Mouse (Mus musculus): ENCODE data around the gene Impg2. TPM values are rescaled to one million over a fixed set of nuclear protein-coding genes. Genes with fewer than 3 reads are reported as not detected.

The Impg2 gene
- 0.17 and 0.19 TPM in 2 replicates for polyA plus RNA-seq (2012; rRNA removed)

DNA sequence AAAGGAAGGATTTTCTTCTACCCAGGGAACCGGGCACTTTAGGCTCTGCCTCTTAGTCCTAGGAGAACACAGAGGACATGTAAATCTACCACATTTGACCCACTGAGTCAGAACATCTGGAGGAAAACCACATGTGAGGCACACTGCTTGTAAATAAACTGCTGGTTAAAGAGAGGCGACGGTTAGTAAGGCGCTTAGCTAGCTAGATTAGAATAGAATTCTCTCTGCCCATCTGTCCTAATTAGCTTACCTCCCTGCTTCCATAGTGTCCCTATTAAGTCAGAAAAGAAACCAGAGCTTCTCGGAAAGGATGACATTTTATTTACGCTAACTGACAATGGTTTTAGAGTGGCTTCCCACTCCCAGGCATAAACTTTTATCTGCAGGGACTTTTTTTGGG lies at the start of gene Impg2:
TSS of gene Impg2 (plus strand) at position 263 of the 400 bp plus-strand sequence.
- H3K4me3 ChIP-seq (ENCODE audit: insufficient read depth, low read depth, low read length), result no peak within 1 kb of the TSS
- no peaks in the 10 kb centered on the region for H3K4me1 ChIP-seq (ENCODE audit: control insufficient read depth, insufficient read depth, low read length)
- H3K27ac ChIP-seq (ENCODE audit: insufficient read depth, low read depth, low read length), result no peak within 1 kb of the TSS
- TF ChIP-seq CTCF (conservative IDR thresholded peaks at IDR 0.05; ENCODE audit: insufficient read depth, insufficient read length, low read depth, low read length) (no peak), POLR2A (IDR thresholded peaks at IDR 0.05; ENCODE audit: low read depth, low read length) (no peak)
- no peaks in the 10 kb centered on the region for H3K27me3 ChIP-seq (replicated peaks; ENCODE audit: control insufficient read depth, insufficient read depth, low read length)
- H3K36me3 ChIP-seq (ENCODE audit: control insufficient read depth, insufficient read depth, low read length), result no peaks in the 10 kb centered on the region
- DNase-seq, result no peak
- 62% methylated on average over 6 of the region's 6 CpGs for WGBS

DNA sequence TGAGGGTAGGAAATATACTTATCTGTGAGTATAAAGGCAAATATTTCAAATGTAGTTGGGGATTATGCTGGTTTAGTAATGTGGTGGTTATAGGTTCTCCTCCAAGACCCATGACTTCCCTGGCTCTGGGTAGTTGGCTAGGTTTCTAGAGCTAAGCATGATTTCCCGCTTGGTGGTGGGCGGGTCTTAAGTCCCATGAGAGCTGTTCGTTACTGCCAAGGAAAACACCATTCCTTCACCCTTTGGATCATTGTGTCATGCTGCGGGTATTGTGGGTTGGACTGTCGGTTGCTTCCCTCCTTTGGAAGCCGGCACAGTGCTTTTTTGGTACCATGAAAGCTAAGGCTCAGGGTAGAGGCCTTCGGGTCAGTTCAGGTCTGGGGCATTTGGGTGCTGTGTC lies 40.6 kb upstream of the Impg2 start:
- no peaks in the 10 kb centered on the region for H3K27me3 ChIP-seq (replicated peaks; ENCODE audit: control insufficient read depth, insufficient read depth, low read length)
- WGBS, result 78% methylated on average over 7 of the region's 7 CpGs
- no peak overlapping the region for H3K4me3 ChIP-seq (ENCODE audit: insufficient read depth, low read depth, low read length)
- DNase-seq, result peak; percentile 50
- H3K36me3 ChIP-seq (ENCODE audit: control insufficient read depth, insufficient read depth, low read length), result no peaks in the 10 kb centered on the region
- H3K4me1 ChIP-seq (ENCODE audit: control insufficient read depth, insufficient read depth, low read length), result no peaks in the 10 kb centered on the region
- H3K27ac ChIP-seq (ENCODE audit: insufficient read depth, low read depth, low read length), result no peak overlapping the region
- TF ChIP-seq POLR2A (IDR thresholded peaks at IDR 0.05; ENCODE audit: low read depth, low read length), result no peak
- TF ChIP-seq CTCF (conservative IDR thresholded peaks at IDR 0.05; ENCODE audit: insufficient read depth, insufficient read length, low read depth, low read length), result no peak

DNA sequence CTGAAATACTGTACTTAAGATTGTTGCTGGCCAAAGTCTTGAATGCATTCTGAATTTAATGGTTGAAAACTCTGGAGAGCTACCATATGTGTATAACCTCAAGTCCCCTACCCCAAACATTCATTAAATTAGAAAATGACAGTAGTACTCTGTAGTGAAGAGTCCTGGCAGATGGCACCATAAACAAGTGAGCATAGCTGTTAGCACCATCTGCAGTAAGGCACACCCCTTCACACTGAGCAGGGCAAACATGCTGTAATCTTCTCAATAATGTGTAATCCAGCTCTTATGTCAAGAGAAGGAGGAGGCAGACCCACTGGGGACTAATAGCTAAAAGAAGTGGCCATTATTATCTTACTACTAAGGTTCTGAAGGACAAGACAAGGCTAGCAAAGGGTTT lies 33.9 kb upstream of the Impg2 start:
- Histone ChIP-seq H3K4me3 (ENCODE audit: insufficient read depth, low read depth, low read length) (no peak overlapping the region), H3K27ac (ENCODE audit: insufficient read depth, low read depth, low read length) (no peak overlapping the region), H3K4me1 (ENCODE audit: control insufficient read depth, insufficient read depth, low read length) (no peaks in the 10 kb centered on the region), H3K27me3 (replicated peaks; ENCODE audit: control insufficient read depth, insufficient read depth, low read length) (no peaks in the 10 kb centered on the region), H3K36me3 (ENCODE audit: control insufficient read depth, insufficient read depth, low read length) (no peaks in the 10 kb centered on the region; the same call in 1 of the 2 replicates)
- DNase-seq, result no peak
- TF ChIP-seq CTCF (conservative IDR thresholded peaks at IDR 0.05; ENCODE audit: insufficient read depth, insufficient read length, low read depth, low read length), result no peak
- TF ChIP-seq POLR2A (IDR thresholded peaks at IDR 0.05; ENCODE audit: low read depth, low read length), result no peak

DNA sequence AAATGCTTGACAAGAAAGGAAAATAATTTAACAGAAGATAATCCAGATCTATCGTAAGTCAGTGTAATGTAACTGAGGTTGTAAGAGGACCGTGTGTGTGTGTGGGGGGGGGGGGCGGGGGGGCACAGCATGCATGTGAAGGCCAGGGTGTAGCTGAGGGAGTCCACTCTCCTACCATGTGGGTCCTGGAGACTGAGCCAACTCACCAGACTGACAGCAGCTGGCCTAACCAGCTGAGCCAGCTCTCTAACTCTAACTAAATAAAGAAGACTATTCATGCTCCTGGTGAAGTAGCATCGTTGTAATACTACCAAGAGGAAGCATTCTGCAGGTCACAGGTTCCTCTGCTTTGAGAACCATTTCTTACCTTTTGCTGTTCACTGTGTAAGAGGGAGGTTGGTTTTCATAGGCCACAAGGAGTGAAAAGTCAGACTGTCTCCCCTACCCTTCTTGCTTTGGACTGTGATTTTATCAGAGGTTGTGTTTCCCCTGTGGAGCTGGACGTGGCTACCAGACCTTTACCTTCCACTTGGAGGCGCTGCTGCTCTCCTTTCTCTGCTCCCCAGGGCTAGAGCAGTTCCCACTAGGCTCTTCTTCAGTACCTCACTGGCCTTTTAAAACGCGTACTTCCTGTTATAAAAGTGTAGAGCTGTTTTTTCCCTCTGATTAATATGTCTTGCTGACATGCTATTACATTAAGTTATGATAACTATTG lies 28.1 kb upstream of the Impg2 start:
- Histone ChIP-seq H3K4me1 (ENCODE audit: control insufficient read depth, insufficient read depth, low read length) (no peaks in the 10 kb centered on the region), H3K36me3 (ENCODE audit: control insufficient read depth, insufficient read depth, low read length) (no peaks in the 10 kb centered on the region; the same call in none of the 2 replicates), H3K27ac (ENCODE audit: insufficient read depth, low read depth, low read length) (no peak overlapping the region), H3K27me3 (replicated peaks; ENCODE audit: control insufficient read depth, insufficient read depth, low read length) (no peaks in the 10 kb centered on the region), H3K4me3 (ENCODE audit: insufficient read depth, low read depth, low read length) (no peak overlapping the region)
- peak; percentile 17 for DNase-seq
- 71% methylated on average over 8 of the region's 8 CpGs for WGBS
- no peak for TF ChIP-seq POLR2A (IDR thresholded peaks at IDR 0.05; ENCODE audit: low read depth, low read length)
- peak; percentile 52 for TF ChIP-seq CTCF (conservative IDR thresholded peaks at IDR 0.05; ENCODE audit: insufficient read depth, insufficient read length, low read depth, low read length)

DNA sequence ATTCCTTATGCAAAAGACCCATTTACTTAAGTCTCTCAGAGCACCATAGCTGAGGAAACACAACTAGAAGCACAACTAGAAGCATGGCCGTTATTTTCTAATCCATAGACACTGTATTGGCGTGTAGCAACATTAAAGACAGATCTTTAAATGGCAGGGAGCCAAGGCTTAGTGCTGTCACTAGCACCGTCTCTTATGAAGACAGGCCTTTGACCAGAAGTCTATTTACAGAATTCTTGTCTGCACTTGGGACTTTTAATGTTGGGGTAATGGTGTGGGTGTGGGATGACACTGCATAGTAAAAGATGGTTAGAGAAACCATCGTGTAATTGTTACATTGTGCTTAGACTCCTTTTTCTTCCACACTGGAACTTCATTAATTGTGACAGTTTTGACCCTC lies 17.2 kb upstream of the Impg2 start:
- Histone ChIP-seq H3K36me3 (ENCODE audit: control insufficient read depth, insufficient read depth, low read length) (peaks cover 5% of the 10 kb centered on the region), H3K27me3 (replicated peaks; ENCODE audit: control insufficient read depth, insufficient read depth, low read length) (no peaks in the 10 kb centered on the region), H3K4me1 (ENCODE audit: control insufficient read depth, insufficient read depth, low read length) (no peaks in the 10 kb centered on the region), H3K4me3 (ENCODE audit: insufficient read depth, low read depth, low read length) (no peak overlapping the region), H3K27ac (ENCODE audit: insufficient read depth, low read depth, low read length) (no peak overlapping the region)
- WGBS, result 81% methylated on average over 4 of the region's 4 CpGs
- DNase-seq, result no peak
- no peak for TF ChIP-seq POLR2A (IDR thresholded peaks at IDR 0.05; ENCODE audit: low read depth, low read length)
- TF ChIP-seq CTCF (conservative IDR thresholded peaks at IDR 0.05; ENCODE audit: insufficient read depth, insufficient read length, low read depth, low read length), result no peak

DNA sequence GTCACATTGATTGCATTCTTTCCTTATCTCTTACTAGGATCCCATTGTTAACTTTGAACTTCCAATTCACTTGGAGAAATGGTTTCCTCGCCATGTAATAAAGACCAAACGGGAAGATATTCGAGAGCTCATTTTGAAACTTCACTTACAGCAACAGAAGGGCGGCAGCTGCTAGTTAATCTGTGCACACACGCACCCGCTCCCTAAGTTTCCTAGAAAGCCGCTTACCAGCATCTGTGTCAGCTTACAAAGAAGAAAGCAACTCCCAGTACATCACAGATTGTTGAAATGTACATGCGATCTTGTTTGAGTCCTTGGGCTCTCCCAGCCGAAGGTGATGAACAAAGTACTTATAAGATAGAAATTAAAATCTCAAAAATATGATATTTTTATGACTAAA lies 15.9 kb upstream of the Impg2 start:
- TF ChIP-seq CTCF (conservative IDR thresholded peaks at IDR 0.05; ENCODE audit: insufficient read depth, insufficient read length, low read depth, low read length) (no peak), POLR2A (IDR thresholded peaks at IDR 0.05; ENCODE audit: low read depth, low read length) (no peak)

DNA sequence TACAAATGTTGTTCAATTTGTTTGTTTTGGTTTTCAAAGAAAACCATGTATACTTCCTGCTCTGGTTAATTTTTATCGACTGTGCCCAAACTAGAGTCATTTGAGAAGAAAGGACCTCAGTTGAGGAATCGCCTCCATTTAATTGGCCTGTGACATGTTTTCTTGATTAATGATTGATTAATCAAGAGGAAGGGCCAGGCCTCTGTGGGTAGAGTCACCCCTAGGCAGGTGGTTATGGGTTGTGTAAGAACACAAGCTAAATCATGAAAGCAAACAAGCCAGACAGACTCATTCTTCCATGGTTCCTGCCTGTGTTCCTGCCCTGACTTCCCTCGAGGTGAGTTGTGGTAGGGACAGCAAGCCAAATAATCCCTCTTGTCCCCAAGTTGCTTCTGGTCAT lies 8.6 kb downstream of the Impg2 start:
- H3K36me3 ChIP-seq (ENCODE audit: control insufficient read depth, insufficient read depth, low read length), result no peaks in the 10 kb centered on the region
- H3K27ac ChIP-seq (ENCODE audit: insufficient read depth, low read depth, low read length), result no peak overlapping the region
- no peaks in the 10 kb centered on the region for H3K4me1 ChIP-seq (ENCODE audit: control insufficient read depth, insufficient read depth, low read length)
- peak; percentile 25 for DNase-seq
- H3K4me3 ChIP-seq (ENCODE audit: insufficient read depth, low read depth, low read length), result no peak overlapping the region
- 29% methylated on average over 3 of the region's 3 CpGs for WGBS
- TF ChIP-seq CTCF (conservative IDR thresholded peaks at IDR 0.05; ENCODE audit: insufficient read depth, insufficient read length, low read depth, low read length) (no peak), POLR2A (IDR thresholded peaks at IDR 0.05; ENCODE audit: low read depth, low read length) (no peak)
- H3K27me3 ChIP-seq (replicated peaks; ENCODE audit: control insufficient read depth, insufficient read depth, low read length), result no peaks in the 10 kb centered on the region

More for the DNA sequence above, 15.9 kb upstream of the Impg2 start:
- no peak overlapping the region for H3K27ac ChIP-seq (ENCODE audit: insufficient read depth, low read depth, low read length)
- no peak for DNase-seq
- H3K4me1 ChIP-seq (ENCODE audit: control insufficient read depth, insufficient read depth, low read length), result no peaks in the 10 kb centered on the region
- peaks cover 5% of the 10 kb centered on the region for H3K36me3 ChIP-seq (ENCODE audit: control insufficient read depth, insufficient read depth, low read length)
- 92% methylated on average over 9 of the region's 9 CpGs for WGBS
- H3K27me3 ChIP-seq (replicated peaks; ENCODE audit: control insufficient read depth, insufficient read depth, low read length), result no peaks in the 10 kb centered on the region
- no peak overlapping the region for H3K4me3 ChIP-seq (ENCODE audit: insufficient read depth, low read depth, low read length)

Measured in kidney, adult 2 months (tissue).